Mouse (Mus musculus) lung, embryonic 14.5 days (tissue): Measurements from ENCODE around the gene Gm9903. TPM values are rescaled to one million over a fixed set of nuclear protein-coding genes. Genes with fewer than 3 reads are reported as not detected.

ENCODE experiments used
- ATAC-seq: fragments of 200-750 bp; cut with Nextera tagmentation; 2 replicates; pipeline ENCODE4 v1.8.0; 2017; ENCODE audit warnings: mild to moderate bottlenecking, moderate TSS enrichment, moderate library complexity; ENCODE audit not compliant: insufficient read depth
- DNase-seq: peaks from one replicate; pipeline ENCODE4 v3.0.0-alpha.2; 2015
- H3K27ac ChIP-seq: fragments of 300-500 bp; sonication (generic); 2 replicates; pipeline ENCODE4 v1.5.1; 2014; ENCODE audit warnings: low read depth, mild to moderate bottlenecking, moderate library complexity
- H3K27me3 ChIP-seq: fragments of 300-500 bp; sonication (generic); 2 replicates; pipeline ENCODE4 v1.6.1; 2014; ENCODE audit warnings: low read length, control low read depth; ENCODE audit not compliant: insufficient read depth
- H3K36me3 ChIP-seq: fragments of 300-500 bp; sonication (generic); 2 replicates; pipeline ENCODE4 v1.6.1; 2014; ENCODE audit warnings: control low read depth; ENCODE audit not compliant: insufficient read depth
- H3K4me1 ChIP-seq: fragments of 300-500 bp; sonication (generic); 2 replicates; pipeline ENCODE4 v1.6.1; 2014; ENCODE audit warnings: antibody characterized with exemption, control low read depth; ENCODE audit not compliant: insufficient read depth
- H3K4me2 ChIP-seq: fragments of 300-500 bp; sonication (generic); 2 replicates; pipeline ENCODE4 v1.6.1; 2014; ENCODE audit warnings: mild to moderate bottlenecking
- H3K4me3 ChIP-seq: fragments of 300-500 bp; sonication (generic); 2 replicates; pipeline ENCODE4 v1.5.1; 2014; ENCODE audit warnings: low read depth, low read length
- H3K9ac ChIP-seq: fragments of 300-500 bp; sonication (generic); 2 replicates; pipeline ENCODE4 v1.6.1; 2014
- H3K9me3 ChIP-seq: fragments of 300-500 bp; sonication (generic); 2 replicates; pipeline ENCODE4 v1.6.1; 2016; ENCODE audit warnings: low read depth, low read length, control low read depth
- CTCF ChIP-seq: IDR thresholded peaks from 2 replicates; pipeline ENCODE4 v1.5.1; 2016; ENCODE audit warnings: antibody characterized with exemption, low read depth
- WGBS: fragments of 180-500 bp; shearing (Covaris S2); extraction: QIAGEN DNeasy Blood & Tissue Kit; methylation state at CpG from one replicate; pipeline ENCODE4 v1.1.7; 2014; 5-methylcytosine and 5-hydroxymethylcytosine counted together
- polyA plus RNA-seq: library from polyadenylated mRNA; unstranded; fragments of >200 nt; fragmentation: Nextera tagmentation; extraction: Ambion mirVana; gene quantifications from 2 replicates; pipeline ENCODE4 v1.2.1, GENCODE M21; 2014

Gene Gm9903
- polyA plus RNA-seq, 1 experiment from 2014 or later, result 0.26 TPM

GRCm38 (mm10) chr5:33656739-33657138, 27.0 kb downstream of the Gm9903 start:
- ATAC-seq, result no peak
- Histone ChIP-seq H3K4me2 (peak overlapping the region; percentile 83), H3K9me3 (no peaks in the 10 kb centered on the region), H3K4me1 (peaks cover 7% of the 10 kb centered on the region; the same call in 1 of the 2 replicates), H3K9ac (peak overlapping the region; percentile 75), H3K27me3 (no peaks in the 10 kb centered on the region), H3K4me3 (peak overlapping the region; percentile 87), H3K36me3 (peaks cover 42% of the 10 kb centered on the region), H3K27ac (no peak overlapping the region)
- no peak for DNase-seq
- 23% methylated on average over 1 of the region's 1 CpGs for WGBS
- no peak for TF ChIP-seq CTCF

DNA sequence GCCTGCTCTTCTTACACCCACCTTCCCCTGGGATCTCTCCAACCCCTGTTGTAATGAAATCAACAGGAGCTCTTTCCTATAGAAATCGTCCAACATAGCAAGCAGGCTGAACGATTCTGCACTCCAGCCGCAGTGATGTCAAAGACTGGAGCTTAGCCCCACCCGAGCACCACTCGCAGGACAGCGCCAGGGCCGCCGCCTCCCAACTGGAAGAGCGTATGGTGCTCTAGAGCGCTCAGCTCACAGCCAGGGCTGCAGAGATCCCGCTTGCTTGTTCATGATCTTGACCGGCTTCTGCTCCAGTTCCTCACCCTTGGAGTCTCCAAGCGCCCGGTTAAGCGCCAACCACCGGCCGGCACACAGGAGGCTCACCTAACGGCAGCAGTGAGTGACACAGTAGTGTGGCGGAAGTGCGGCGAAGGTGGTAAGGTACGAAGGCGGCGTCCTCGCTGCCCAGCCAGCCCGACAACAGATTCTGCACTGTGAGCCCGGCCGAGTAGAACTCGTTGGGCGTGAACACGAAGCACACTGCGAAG, 27.6 kb downstream of the Gm9903 start:
- Histone ChIP-seq H3K4me1 (peaks cover 7% of the 10 kb centered on the region; the same call in 1 of the 2 replicates), H3K9me3 (no peaks in the 10 kb centered on the region), H3K27me3 (no peaks in the 10 kb centered on the region), H3K4me2 (peak overlapping the region; percentile 83), H3K27ac (peak overlapping the region; percentile 93), H3K4me3 (peak overlapping the region; percentile 87), H3K9ac (peak overlapping the region; percentile 75), H3K36me3 (peaks cover 47% of the 10 kb centered on the region)
- no peak for TF ChIP-seq CTCF
- ATAC-seq (peak; percentile 23), DNase-seq (no peak)
- under 1% methylated on average over 32 of the region's 32 CpGs for WGBS

DNA sequence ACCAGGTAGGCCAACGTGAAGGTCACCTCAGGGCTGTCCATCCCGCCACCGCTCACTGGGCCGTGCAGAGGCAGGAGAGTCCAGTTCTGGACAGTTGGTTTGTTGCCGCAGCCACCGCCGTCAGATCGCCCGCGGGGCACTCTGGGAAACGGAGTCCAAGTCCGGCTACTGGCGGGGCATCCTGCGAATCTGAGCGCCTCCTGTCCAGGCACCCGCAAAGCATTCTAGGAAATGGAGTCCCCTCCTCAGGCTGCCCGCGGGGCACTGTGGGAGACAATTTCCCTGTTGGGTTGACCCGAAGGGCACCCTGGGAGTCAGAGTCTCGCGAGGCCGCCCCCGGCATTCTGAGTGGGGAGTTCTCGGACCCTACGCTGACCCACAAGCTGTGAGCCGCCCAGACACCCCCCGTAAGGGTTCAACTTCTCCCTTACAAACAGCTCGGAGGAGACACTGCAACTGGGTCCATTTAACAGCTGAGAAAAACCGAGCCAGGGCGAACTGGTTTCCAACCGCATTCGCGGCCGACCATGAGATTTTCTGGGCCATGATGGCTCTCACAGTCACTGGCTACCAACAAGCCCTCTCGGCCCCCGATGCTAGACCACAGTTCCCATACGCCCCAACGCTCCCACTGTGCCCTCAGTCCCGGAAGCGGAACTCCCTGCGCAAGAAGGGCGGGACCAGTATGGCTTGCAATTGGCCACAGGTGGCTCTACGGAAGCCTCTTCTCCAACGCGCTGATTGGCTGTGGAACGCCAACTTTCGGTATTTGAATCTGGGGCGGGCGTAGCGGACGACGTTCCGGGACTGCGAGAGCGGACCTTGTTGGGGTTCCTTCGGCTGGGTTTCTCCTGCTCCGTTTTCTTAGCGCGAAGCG, 28.3 kb downstream of the Gm9903 start, which contains the start of the genes Tacc3 and Tmem129:
Gene Tacc3, plus strand, starts transcription at position 342 of the 877 bp plus-strand sequence.
Gene Tmem129, minus strand, starts transcription at position 630 of the 877 bp plus-strand sequence.
- Histone ChIP-seq H3K36me3 (peaks cover 54% of the 10 kb centered on the region), H3K27me3 (no peaks in the 10 kb centered on the region), H3K27ac (peak within 1 kb of the TSS; percentile 93), H3K4me2 (peak within 1 kb of the TSS; percentile 83), H3K4me1 (0 out of 2 replicates have a peak, but pooled peaks cover 4% of the 10 kb centered on the region), H3K4me3 (peak within 1 kb of the TSS; percentile 87), H3K9ac (peak within 1 kb of the TSS; percentile 86), H3K9me3 (no peaks in the 10 kb centered on the region)
- under 1% methylated on average over 60 of the region's 60 CpGs for WGBS
- DNase-seq (peak; percentile 99), ATAC-seq (peak; percentile 97)
- TF ChIP-seq CTCF, result 0 out of 2 replicates have a peak, but pooled peaks have one; percentile 1

GRCm38 (mm10) chr5:33658664-33659050, 28.9 kb downstream of the Gm9903 start:
- under 1% methylated on average over 26 of the region's 26 CpGs for WGBS
- H3K4me1 ChIP-seq, result 0 out of 2 replicates have a peak, but pooled peaks cover 4% of the 10 kb centered on the region
- peak overlapping the region; percentile 83 for H3K4me2 ChIP-seq
- TF ChIP-seq CTCF, result no peak
- no peaks in the 10 kb centered on the region for H3K27me3 ChIP-seq
- peak overlapping the region; percentile 87 for H3K4me3 ChIP-seq
- peak; percentile 1; the same call in 1 of the 2 replicates for ATAC-seq
- H3K9ac ChIP-seq, result peak overlapping the region; percentile 86
- no peaks in the 10 kb centered on the region for H3K9me3 ChIP-seq
- H3K27ac ChIP-seq, result peak overlapping the region; percentile 93
- DNase-seq, result no peak
- H3K36me3 ChIP-seq, result peaks cover 55% of the 10 kb centered on the region

GRCm38 (mm10) chr5:33668223-33668622, 38.5 kb downstream of the Gm9903 start:
- TF ChIP-seq CTCF, result peak; percentile 54
- Histone ChIP-seq H3K4me3 (no peak overlapping the region), H3K9ac (no peak overlapping the region), H3K4me1 (no peaks in the 10 kb centered on the region), H3K9me3 (no peaks in the 10 kb centered on the region), H3K36me3 (peaks cover 97% of the 10 kb centered on the region), H3K4me2 (no peak overlapping the region), H3K27me3 (no peaks in the 10 kb centered on the region), H3K27ac (no peak overlapping the region)
- DNase-seq, result peak; percentile 69
- ATAC-seq, result no peak; the same call in 1 of the 2 replicates

- peaks cover 70% of the 10 kb centered on the region for H3K36me3 ChIP-seq
- no peak overlapping the region for H3K27ac ChIP-seq
- no peak overlapping the region for H3K4me2 ChIP-seq
- 78% methylated on average over 5 of the region's 5 CpGs for WGBS
- no peaks in the 10 kb centered on the region for H3K4me1 ChIP-seq
- H3K9me3 ChIP-seq, result no peaks in the 10 kb centered on the region
- DNase-seq (no peak), ATAC-seq (no peak)
- no peak overlapping the region for H3K4me3 ChIP-seq
- TF ChIP-seq CTCF, result no peak
- H3K9ac ChIP-seq, result no peak overlapping the region
- no peaks in the 10 kb centered on the region for H3K27me3 ChIP-seq
These were observed 41.9 kb downstream of the Gm9903 start for GRCm38 (mm10) chr5:33671659-33672058.

DNA sequence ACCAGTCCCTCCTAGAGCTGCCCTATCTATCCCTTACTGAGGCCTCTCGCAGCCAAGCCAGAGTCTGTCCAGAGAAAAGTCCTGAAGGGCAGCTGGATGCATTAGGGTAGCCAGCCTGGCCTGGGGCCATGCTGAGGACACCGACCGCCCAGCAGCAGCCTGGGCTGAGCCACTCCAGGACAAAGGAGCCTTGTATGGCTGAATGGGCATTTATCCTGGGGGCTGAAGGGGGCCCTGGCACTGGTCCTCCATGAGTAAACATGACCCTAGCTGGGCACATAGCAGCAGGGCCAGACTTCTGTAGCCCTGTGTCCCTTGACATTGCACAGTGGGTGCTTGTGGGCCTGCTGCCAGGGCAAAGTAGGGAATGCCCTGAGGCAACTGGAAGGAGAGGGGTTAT, 44.7 kb downstream of the Gm9903 start:
- Histone ChIP-seq H3K4me3 (no peak overlapping the region), H3K9ac (peak overlapping the region; percentile 9; the same call in 1 of the 2 replicates), H3K9me3 (no peaks in the 10 kb centered on the region), H3K4me2 (no peak overlapping the region), H3K27me3 (no peaks in the 10 kb centered on the region), H3K36me3 (peaks cover 42% of the 10 kb centered on the region), H3K27ac (no peak overlapping the region; the same call in 1 of the 2 replicates), H3K4me1 (no peaks in the 10 kb centered on the region)
- ATAC-seq, result peak; percentile 27; the same call in 1 of the 2 replicates
- WGBS, result 70% methylated on average over 3 of the region's 3 CpGs
- no peak for TF ChIP-seq CTCF
- DNase-seq, result no peak
